Mouse (Mus musculus) bone marrow, adult 2 months (tissue): ENCODE measurements around the gene Psen1.

Experiments used
- CTCF ChIP-seq: fragments of 200-500 bp; IDR thresholded peaks from 2 replicates; pipeline ENCODE4 v1.5.1; 2011; ENCODE audit warnings: low read length, control low read depth; ENCODE audit not compliant: control insufficient read depth, insufficient read depth
- POLR2A ChIP-seq: fragments of 200-500 bp; IDR thresholded peaks from 2 replicates; pipeline ENCODE4 v1.6.1; 2011; ENCODE audit warnings: low read depth, mild to moderate bottlenecking, control low read depth, low read length, borderline replicate concordance; ENCODE audit not compliant: control insufficient read depth

- no peak for TF ChIP-seq CTCF
- TF ChIP-seq POLR2A = no peak
Observed at GRCm38 (mm10) chr12:83702796-83703195, 14.8 kb downstream of the Psen1 start.
